Mouse (Mus musculus) liver (tissue): ENCODE measurements around the gene Fam221a.
A peak's percentile ranks its signal among the peaks of the same experiment; 100 is the strongest.

Experiments used
- DNase-seq: peaks from one replicate; pipeline ENCODE4 v3.0.0-alpha.2; 2020; ENCODE audit warnings: mixed read lengths

Fam221a gene

DNA sequence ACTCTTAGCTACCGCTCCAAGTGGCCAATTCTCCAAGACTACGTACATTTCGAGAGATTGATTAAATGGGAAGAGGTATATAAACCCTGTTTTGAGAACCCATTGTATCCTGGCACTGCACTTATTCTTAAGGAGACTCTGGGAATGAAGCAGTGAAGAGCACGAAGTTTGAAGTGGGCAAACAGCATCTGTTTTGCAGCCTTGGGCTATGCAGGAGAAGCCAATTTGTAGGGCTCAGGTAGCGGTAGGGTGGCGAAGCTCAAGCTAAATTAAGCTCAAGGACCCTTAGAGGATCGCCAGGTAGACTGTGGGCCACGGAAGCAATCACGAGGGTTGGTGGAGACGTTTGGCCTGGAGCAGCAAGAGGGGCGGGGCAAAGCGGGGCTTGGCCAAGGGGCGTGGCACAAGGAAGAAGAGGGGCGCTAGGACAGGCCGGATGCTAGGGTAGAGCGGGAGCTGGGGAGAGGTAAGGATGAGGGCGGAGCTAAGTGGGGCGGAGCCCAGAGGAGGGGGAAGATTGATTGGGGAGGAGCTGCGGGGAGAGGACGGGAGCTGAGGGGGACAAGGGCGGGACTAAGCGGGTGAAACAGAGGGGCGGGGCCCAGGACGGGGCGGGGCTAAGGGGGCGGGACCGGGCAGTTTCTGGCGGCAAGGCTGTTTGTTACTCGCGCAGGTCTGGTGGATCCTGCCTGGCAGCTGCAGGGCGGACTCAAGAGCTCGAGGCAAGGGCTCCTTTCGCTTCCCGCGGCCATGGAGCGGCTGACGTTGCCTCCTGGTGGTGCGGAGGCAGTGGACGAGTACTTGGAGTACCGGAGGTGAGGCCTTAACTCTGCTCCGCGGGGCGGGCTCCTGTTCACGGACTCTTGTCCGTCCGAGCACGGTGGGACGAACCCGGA lies at the start of gene Fam221a:
Gene Fam221a, plus strand, starts transcription at position 581 of the 896 bp plus-strand sequence.
- peak; percentile 96 for DNase-seq

DNA sequence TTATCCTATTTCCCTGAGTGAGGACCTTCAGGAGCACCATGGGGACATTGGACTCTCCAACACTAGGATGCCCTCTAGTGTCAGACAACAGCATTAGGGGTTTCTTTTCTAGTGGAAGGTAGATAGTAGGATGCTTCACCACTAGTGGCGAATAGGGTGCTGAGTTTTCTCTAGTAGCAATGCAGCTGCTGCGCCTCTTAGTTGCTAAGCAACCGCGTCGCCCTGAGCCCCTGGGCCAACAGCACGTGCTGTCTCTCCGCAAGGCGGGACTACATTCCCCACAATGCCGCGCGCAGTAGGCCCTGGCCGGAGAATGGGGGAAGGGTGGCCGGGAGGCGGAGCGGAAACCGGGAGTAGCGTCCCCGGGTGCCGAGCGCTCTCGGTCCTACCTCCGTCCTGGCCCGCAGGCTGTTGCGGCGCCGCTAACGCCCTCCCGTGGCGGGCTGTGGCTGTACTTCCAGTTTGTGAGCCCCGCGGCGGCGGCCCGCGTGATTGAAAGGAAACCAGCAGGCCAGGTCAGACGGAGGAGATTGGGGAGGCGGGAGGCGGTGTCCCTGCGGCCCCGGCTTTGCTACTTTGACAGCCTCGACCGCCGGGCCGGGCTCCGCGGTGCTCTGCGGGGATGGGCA lies 48.5 kb upstream of the Fam221a start, which contains the start of gene Ccdc126:
Gene Ccdc126, plus strand, starts transcription at position 309 of the 629 bp plus-strand sequence.
- DNase-seq = peak; percentile 94

DNA sequence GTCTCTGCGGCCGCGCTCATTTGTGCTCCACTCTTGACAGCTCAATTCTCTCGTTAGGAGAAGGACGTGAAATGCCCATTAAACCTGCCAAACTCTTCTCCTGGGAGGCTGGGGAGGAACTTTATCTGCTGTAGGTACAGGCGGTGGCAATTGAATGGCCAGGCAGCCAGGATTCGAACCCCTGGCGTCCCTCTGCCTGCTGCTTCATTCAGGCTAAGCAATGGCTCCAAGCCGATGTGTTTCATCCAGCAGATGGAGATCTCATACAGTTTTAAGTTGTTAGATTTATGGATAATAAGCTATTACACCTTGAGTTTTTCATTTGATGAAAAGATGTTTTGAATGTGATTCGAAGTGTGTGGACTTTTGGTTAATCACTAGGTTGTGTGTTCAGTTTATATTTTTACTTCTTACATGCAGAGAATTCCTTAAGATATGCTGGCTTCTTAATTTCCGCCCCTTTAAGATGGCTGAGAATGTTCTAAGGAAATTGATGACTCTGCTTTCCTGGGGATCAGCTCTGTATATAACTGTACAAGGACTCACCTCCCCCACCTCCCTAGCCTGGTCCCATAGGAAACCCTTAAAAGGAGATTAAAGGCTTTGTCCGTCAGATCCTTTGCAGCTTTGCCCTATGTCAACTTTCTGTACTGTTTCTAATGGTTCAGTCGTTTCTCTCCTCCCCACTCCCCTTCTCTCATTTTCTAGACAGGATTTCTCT lies 47.8 kb upstream of the Fam221a start:
- peak; percentile 29 for DNase-seq

DNA sequence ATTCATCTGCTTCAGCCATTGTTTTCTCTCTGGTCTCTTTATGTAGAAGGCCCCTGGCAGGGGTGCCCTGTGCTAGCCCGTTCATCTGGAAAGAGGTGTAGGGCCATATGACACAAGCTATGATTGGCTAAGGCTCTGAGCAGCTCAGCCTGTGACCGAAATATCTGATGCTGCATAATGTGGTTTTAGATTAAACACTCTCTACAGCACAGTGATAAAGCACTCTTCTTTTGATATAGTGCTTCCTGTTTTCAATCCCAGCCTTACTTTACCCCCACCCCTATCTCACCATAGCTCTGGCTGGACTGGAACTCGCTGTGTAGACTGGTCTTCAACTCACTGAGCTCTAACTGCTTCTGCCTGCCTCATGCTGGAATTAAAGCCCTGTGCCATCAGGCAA lies 46.2 kb upstream of the Fam221a start:
- DNase-seq = no peak

DNA sequence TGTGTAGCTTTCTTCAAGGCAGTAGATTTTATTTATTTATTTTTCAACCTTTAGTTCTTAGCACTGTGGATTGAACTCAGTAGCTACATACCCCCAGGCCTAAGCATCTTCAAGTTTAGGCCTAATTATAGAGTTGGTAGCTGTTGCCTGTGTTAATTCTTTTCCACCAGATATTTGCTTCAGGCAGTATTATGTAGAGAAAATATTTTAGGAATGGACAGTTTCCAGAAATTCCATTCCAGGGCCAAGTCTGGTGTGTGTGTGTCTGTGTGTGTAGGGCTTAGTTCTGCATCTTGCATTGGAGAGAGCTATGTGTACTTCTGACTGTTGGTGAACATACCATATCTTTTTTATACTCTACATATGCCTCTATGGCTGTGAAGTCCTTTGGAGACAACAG lies 45.5 kb upstream of the Fam221a start:
- no peak for DNase-seq

DNA sequence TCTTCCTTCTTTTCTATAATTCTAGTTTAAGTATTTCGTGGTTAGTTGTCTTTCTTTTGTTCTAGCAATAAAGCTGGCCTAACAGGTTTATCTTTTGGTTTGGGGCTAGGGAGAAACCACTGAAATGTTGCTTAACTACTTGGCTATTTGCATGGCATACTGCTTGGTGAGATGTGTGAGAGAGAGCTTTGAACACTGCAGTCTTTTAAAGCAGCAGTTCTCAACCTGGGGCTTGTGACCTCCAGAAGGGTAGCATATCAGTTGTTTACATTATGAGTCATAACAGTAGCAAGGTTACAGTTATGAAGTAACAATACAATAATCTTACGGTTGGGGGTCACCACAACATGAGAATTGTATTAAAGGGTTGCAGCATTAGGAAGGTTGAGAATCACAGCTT lies 44.6 kb upstream of the Fam221a start:
- DNase-seq = no peak

DNA sequence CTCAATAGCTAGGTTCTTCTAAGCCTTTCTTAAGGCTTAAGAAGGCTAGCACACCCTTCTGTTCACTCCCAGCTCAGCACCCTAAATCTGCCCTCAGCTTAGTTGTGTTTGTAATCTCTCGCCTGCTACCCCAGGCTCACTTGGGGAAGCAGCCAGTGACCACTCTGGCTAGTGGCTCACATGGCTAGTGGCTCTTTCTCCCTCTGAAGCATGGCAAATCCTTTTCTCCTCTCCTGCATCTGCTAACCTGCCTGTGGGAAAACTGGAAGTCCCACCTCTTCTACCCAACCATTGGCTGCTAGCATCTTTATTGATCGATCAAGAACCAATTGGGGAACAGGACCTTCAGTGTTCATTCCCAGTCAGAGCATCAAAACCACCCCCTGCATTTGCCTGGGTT lies 43.0 kb upstream of the Fam221a start:
- DNase-seq = no peak

DNA sequence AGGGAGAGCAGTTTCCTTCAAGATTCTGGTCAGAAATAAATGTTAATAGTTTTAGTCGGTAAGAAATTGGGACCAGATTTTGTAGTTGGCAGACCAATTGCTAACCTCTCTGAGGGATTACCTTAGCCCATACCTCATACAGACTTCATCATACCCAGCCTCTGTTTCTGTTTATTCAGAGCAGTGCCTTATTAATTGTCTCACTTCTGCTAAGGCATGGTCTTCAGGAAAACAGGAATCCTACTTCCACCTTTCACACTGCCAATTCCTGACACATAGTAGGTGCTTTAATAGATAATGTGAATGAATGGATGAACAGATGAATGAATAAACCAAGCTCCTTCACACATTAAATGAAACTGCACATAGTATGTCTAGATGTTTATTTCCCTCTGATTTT lies 42.2 kb upstream of the Fam221a start:
- no peak for DNase-seq

DNA sequence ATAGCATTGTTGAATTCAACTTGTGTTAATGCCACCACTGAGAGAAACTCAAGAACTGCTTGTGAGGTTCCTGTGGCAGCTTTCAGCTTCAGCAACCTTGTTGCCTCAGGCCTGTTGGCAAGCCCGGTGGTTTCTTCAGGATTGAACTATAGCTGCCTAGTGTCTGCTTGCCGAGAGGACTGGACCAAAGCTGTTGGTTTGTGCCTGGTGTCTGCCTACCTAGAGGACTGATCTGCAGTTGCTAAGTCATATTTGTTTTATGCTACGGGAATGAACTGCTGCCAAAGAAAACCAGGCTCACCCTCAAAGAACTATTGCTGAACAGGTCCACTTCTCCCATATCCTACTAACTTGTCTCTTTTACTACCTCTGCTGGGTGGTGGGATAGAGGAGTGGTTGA lies 40.7 kb upstream of the Fam221a start:
- DNase-seq = no peak

DNA sequence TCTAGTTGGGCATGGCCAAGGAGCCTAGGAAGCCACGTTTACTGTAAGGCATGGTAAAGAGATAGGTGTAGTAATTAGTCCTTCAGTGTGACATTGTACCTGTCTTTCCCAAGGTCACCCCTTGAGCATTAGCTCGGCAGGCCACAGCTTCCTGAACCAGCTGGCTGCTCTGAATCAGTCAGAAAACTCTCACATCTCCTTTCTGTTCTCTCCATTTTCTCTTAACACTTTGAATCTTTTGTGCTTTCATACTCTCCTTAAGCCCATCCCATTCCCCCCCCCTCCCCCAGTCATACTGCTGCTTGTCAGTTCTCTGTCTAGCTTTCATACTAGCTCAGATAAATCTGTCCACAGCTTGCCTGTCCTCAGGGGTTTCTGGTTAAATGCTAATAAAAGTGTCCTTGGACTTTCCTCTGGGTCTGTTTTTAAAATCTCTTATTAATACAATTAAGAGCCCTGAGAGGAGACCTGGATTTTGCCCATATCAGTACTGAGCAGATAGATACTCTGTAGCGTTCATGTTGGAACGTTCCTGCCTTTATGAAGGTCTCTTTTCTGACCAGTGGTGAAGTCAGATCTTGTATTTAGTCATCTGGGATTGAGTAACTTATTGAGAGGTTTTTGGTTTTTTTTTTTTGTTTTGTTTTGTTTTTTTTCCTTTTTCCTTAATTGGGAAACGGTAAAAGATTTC lies 36.0 kb upstream of the Fam221a start:
- no peak for DNase-seq

DNA sequence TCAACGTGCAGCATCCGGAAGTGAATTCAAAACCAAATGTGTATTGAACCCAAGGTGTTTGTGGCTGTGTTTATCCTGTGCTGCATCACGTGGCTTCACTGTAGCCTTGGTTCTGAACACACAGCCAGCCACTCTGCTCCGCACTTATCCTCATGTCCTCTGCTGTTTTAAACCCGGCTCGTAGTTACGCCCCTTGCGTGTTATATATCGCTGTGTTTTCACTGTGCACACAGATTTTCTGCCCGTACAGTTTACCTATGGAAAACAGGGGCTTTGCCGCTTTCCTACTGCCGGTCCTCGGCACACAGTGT lies 35.5 kb upstream of the Fam221a start:
- no peak for DNase-seq

DNA sequence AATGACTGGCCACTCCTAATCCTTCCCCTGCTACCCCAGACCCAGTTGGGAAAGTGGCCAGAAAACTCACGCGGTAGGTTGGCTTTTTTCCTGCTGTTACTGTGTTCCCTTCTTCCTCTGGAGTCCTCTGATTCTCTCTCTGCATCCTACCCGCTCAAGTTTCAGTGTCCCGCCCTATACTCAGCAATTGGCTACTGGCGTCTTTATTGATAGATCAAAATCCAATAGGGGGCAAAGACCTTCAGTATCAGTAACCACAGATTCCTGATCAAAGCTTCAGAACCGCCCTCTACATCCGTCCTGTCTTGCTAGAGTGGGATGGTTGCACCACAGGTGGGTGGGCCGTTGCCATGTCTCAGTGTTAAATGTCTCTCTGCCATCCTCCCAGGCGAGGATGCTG lies 29.0 kb upstream of the Fam221a start:
- DNase-seq = no peak

DNA sequence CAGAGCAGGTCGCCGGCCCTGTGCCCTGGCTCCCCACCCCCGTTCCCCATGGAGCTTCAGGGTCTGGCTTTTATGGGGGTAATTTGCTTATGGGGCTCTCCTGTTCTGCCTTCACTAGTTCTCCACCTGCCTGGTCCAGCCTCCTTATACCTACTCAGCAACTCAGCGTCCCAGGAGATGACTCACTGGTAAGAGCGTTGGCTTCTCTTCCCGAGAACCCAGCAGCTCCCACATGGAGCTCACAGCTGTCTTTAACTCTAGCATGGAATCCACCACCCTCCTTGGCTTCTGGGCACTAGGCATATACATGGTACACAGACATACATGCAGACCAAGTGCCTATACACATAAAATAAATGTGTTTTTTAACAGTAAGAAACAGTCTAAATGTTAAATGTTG lies 28.4 kb upstream of the Fam221a start:
- no peak for DNase-seq

DNA sequence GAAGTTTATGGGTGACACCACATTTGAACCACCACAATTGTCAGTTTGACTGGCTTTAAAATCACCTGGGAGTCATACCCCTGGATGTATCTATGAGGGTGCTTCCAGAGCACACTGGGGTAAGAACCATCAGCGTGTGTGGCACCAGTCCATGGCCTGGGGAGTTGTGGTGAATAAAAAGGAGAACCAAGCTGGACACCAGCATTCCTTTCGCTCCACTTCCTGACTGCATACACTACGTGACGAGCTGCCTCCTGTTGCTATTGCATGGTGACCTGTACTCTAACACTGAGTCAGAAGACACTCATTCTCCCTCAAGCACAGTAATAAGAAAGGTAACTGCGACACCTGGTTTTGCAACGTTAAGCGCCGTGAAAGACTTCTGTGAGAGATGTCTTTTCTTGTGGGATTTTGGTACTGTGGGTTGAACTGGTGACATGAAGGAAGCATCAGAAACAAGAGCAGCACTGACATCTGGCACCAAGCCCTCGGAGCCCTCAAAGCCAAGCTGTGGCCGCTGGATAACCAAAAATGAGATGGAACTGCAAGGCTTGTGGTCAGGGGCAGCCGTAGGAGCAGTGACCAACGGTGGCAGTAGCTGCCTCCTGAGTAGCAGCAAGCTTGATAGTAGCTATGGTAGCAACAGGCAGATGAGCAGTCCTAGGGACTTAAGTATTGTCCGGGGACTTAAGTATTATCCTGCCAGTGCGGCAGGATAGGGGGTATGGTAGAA lies 23.6 kb upstream of the Fam221a start:
- DNase-seq = no peak

DNA sequence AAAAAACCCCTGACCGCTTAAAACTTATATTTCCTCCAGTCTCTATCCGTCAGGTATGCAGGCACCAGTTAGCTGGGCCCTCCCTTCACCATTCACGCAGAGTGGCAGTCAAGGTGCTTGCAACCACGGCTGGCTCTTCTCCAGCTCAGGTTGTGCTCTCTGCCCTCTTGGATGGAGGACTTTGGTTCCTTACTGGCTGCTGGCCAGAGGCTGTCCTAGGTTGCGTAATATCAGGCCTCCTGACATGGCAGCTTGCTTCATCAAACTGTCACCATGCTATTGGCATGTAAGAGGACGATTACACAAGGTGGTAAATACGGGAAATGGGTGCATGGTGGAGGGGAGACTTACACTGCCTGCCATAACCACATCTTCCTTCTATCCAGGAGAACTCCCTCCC lies 17.7 kb upstream of the Fam221a start:
- peak; percentile 20 for DNase-seq

DNA sequence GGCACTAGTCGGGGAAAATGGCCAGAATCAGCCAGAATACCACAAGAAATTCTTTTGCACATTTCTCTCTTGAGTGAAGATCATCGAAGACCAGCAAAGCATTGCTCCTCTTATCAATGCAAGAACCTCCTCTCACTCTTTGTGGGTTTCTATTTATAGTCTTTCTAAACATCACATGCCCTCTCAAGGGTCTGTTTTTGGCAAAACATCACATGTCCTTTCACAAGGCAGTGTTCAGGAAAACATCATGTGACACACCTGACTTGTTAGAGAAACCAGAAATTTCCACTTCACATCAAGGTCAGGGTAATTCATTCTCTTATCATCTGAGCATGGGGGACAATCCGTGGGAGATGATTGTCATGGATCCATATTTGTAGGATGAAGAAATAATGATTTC lies 12.9 kb upstream of the Fam221a start:
- DNase-seq = no peak

DNA sequence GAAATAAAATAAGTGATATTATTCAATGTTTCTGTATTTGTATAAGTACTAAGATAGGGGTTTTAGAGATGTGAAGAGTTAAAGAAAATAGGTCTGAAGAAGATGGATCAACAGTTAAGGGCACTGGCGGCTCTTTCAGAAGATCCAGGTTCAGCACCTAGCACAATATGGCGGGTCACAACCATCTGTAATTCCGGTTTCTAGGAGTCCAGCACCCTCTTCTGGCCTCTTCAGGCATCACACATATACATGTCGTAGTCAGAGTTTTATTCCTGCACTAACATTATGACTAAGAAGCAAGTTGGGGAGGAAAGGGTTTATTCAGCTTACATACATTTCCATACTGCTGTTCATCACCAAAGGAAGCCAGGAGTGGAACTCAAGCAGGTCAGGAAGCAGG lies 12.4 kb upstream of the Fam221a start:
- no peak for DNase-seq

DNA sequence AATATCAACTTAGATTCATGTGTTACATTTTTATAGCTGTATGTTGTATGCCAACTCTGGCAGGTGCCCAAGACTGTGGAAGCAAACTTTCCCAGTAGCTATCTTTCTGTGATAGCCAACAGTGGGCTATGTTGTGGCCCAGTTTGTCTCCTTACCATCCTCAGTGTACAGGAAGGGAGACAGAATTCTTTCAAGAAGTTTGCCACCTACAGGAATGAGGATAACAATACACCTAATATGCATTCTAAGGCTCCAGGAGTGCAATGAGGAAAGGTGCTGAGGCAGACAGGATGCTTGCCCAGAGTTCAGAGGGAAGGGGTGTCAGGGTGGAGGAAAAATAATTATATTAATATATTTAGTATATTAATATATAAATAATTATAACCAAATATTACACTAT lies 7.1 kb upstream of the Fam221a start:
- no peak for DNase-seq

DNA sequence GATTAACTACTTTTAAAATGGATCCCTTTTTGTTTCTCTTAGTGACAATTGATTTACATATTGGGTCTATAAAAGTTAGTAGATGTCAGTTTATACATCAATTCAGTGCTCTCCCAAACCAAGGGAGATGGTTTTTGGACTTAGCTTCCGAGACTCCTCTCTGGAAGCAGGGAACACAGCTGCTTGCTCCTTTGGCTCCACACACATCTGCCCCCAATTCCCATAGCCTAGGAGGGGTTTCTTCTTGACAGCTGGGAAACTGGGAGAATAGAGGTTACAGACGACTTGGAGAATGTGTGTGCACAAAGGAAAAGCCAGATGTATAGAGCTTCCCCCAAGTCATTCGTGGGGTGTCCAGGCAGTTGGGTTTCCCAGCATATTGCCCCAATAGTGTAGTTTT lies 673 bp downstream of the Fam221a start:
- no peak for DNase-seq

DNA sequence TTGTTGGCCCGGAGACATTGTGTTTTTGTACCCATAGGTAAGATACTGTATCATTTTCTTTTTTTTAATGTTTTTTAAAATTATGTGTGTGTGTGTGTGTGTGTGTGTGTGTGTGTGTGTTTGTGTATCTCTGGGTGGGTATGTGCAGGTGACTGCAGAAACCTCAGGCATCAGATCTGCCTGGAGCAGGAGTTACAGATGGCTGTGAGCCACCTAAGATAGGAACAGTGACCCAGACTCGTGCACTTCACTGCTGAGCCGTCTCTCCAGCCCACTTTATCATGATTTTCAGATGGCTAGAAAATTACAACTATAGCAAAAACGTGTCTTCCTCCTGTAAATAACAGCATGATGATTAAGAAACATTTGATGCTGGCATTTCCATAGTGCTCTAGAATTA lies 5.2 kb downstream of the Fam221a start:
- DNase-seq = no peak

DNA sequence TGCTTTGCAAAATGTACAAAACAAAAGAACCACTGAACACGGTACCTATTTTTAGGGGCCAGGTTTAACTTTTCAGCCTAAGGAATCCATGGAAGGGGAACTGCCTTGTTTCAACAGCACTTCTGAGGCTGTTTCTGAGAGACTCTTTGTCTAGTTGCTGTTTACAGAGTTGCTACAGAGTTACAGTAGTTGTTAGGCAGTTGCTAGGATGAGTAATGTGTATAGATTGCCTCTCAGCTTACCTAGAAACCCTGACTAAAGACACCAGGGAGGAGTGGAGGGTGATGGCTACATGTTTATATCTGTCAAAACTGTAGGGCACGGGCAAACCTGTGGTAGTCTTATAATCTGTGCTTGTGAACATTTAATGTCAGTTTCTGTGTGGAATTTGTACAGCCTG lies 6.4 kb downstream of the Fam221a start:
- no peak for DNase-seq

DNA sequence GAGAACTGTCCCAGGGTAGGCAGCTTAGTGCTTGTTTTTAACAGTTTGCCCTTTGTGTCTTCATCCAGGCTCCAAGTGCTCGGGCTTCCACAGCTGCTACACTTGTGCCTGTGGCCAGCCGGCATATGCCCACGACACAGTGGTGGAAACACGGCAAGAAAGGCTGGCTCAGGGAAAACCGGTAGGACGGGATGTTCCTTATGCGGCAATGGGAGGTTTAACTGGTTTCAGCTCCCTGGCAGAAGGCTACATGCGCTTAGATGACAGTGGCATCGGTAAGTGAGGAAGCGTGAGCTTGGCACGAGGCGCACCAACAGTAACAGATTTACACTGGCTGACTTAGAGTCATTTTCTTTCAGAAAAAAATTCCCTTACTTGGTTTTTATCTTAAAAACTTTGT lies 10.8 kb downstream of the Fam221a start:
- no peak for DNase-seq

DNA sequence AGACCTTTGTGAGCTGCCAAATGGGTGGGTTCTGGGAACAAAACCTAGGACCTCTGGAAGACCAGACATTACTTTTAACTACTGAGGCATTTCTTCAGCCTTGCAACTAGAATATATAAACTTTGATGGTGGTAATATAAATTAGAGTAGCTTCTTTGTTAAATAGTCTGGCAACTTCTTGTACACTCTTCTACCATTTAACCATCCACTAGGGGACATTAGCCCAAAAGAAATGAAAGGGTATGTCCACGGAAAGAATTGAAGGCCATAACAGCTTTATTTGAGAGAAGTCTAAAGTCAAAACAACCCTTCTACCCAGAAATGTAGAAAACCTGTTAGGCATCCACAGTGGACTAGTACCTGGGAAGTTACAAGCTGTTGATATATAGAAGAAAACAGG lies 26.7 kb downstream of the Fam221a start:
- DNase-seq = no peak
